Mouse (Mus musculus) central nervous system, embryonic 11.5 days (tissue): Measurements from ENCODE around the gene Taf10. TPM values are rescaled to one million over a fixed set of nuclear protein-coding genes. Genes with fewer than 3 reads are reported as not detected.

ENCODE experiments used
- polyA plus RNA-seq: library from polyadenylated mRNA; depleted of rRNA; stranded (reverse); fragments of >200 nt; gene quantifications from 2 replicates; pipeline ENCODE4 v1.2.3, GENCODE M21; 2012; rRNA removed

Gene Taf10
- 264 and 287 TPM in 2 replicates for polyA plus RNA-seq

GRCm38 (mm10) chr7:105743926-105744590, at the start of gene Taf10:
TSS of gene Taf10 (minus strand) at chr7:105744361.

DNA sequence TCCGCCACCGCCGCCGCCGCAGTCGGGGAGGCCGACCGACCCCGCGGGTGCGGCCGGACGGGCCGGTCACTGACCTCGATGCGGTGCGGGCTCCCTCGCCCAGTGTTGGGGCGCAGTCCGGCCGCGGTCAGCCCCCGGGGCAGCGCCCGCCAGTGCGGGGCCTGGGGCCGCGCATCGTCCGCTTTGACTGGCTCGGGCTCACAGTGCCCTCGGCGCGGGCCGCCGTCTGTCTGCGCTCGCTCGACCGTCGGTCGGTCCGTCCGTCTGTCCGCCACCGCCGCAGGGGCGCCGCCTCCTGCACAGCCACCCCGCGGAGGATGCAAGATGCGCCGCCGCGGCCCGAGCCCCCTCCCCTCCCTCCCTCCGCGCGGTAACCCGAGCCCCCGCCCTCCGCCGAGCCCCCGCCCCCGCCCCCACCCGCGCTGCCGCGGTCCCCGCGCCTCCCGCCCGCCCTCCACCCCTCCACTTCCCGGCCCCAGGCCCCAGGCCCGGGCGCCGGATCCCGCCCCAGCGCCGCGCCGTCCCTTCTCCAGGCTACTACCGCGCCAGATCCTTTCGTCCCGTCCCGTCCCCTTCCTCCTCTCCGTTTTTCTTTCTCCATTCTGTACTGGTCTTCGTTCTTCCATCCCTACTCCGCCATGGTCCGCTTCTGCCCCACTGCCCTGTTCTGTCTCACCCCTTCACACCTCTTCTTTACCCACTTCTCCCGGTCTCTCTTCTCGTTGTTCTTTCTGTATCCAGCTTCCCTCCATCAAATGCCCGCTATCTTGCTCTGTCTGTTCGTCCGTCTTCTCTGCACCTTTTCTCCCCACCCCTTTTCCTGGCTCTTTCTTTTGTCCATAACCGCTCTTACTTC, 43.4 kb upstream of the Taf10 start, which contains the start of gene Dchs1:
Gene Dchs1 (minus strand): TSS at position 370 of the 856 bp plus-strand sequence.

GRCm38 (mm10) chr7:105751491-105752433, 7.6 kb upstream of the Taf10 start, which contains the start of gene Tpp1:
TSS of gene Tpp1 (minus strand) at chr7:105752235.

DNA sequence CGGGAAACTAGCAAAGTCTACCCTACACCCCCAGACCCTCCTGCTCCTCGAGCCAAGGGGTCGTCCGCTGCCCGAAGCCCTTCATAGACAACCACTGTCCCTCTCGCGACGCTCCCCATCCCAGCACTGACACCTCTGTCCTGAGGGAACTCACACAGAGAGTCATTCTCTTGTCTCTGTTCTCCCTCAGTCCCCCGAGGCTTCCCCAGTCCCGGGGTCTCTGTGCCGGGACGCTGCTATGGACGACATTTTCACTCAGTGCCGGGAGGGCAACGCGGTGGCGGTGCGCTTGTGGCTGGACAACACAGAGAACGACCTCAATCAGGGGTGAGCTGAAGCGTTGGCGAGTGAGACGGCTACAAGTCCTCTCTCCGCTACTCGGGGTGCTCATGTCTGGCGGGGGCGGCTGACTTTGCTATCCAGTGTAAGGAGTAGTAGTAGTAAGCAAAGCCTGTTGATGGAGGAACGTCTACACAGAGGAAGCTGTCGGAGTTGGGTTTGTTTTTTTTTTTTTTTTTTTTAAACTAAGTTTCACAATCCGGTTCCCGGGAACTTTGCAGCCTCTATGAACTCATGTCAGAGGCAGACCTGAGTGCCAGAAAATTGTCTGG, 7.1 kb downstream of the Taf10 start, which contains the start of gene Rrp8:
Gene Rrp8 (minus strand): TSS at position 475 of the 611 bp plus-strand sequence.

DNA sequence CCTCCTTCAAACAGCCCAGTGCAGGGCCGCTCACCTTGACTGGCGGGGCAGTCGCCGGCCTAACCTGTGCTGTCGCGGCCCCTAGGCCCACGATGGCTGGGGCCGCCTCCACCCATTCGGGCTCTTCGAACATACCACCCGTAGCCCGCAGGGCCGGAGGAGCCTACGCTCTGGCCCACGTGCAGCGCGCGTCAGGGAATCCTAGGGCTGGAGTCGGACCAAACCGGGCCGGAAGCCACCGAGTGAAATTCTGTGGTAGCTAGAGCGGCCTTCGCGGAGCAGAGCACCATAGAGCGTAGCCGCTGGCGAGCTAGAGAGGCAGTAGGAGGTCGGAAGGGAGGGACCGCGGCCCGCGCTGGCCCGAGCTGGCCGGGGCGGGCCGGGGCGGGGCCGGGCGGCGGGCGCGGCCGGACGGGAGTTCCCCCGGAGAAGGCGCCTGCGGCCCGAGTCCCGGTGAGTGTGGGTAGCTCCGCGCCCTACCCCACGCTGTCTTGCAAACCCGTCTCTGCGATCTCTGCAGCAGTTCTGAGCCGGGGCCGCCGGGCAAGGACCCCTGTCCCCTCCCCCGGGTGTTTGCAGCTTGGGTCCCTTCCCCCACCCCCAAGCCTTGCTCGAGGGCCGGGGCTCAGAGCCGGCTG, 7.8 kb downstream of the Taf10 start, which contains the start of gene Ilk:
Gene Ilk (plus strand): TSS at position 329 of the 638 bp plus-strand sequence.

Other genes starting within 250 kb of the Taf10 start
- gene Smpd1, start 190.0 kb downstream of the Taf10 start, polyA plus RNA-seq: 18.5 and 25.3 TPM in 2 replicates
- gene Apbb1, start 162.7 kb downstream of the Taf10 start, polyA plus RNA-seq: 92.2 and 93.1 TPM in 2 replicates
- 2.8 and 3.9 TPM in 2 replicates for gene Hpx, start 144.2 kb downstream of the Taf10 start, polyA plus RNA-seq
- 61.9 and 66.8 TPM in 2 replicates for gene Trim3, start 110.8 kb downstream of the Taf10 start, polyA plus RNA-seq
- gene Timm10b, start 104.3 kb downstream of the Taf10 start, polyA plus RNA-seq: 63.5 and 89.5 TPM in 2 replicates
- gene Arfip2, start 103.9 kb downstream of the Taf10 start, polyA plus RNA-seq: 96.2 and 104 TPM in 2 replicates
- gene Gm45799, start 103.8 kb downstream of the Taf10 start, polyA plus RNA-seq: 81.1 and 86.5 TPM in 2 replicates
- 1.7 and 4.1 TPM in 2 replicates for gene Dnhd1, start 93.5 kb downstream of the Taf10 start, polyA plus RNA-seq
- gene Ilk, start 7.8 kb downstream of the Taf10 start, polyA plus RNA-seq: 151 and 190 TPM in 2 replicates
- gene Rrp8, start 7.0 kb downstream of the Taf10 start, polyA plus RNA-seq: 23.4 and 36.6 TPM in 2 replicates
- gene Tpp1, start 7.9 kb upstream of the Taf10 start, polyA plus RNA-seq: 43.7 and 47.7 TPM in 2 replicates
- 28.6 and 40.1 TPM in 2 replicates for gene Dchs1, start 43.3 kb upstream of the Taf10 start, polyA plus RNA-seq
- 221 and 236 TPM in 2 replicates for gene Mrpl17, start 66.7 kb upstream of the Taf10 start, polyA plus RNA-seq
- 0.01 and 0.08 TPM in 2 replicates for gene Gm4070, start 209.6 kb upstream of the Taf10 start, polyA plus RNA-seq